Mouse (Mus musculus) G1E (cell line): ENCODE results near the gene Nppa.

Source experiments
- CTCF ChIP-seq: IDR thresholded peaks from 2 replicates; pipeline ENCODE4 v1.5.1; 2012; ENCODE audit warnings: low read depth, low read length, inconsistent platforms, mixed read lengths
- GATA1 ChIP-seq: IDR thresholded peaks from 2 replicates; pipeline ENCODE4 v1.6.1; 2012; ENCODE audit warnings: borderline replicate concordance, low read length, inconsistent platforms, mixed read lengths
- POLR2AphosphoS5 ChIP-seq: IDR thresholded peaks from 2 replicates; pipeline ENCODE4 v1.6.1; 2012; ENCODE audit warnings: low read depth, low read length, inconsistent platforms; ENCODE audit not compliant: insufficient replicate concordance

- TF ChIP-seq GATA1: no peak
- TF ChIP-seq CTCF: no peak
- TF ChIP-seq POLR2AphosphoS5: no peak
These were observed 41.2 kb downstream of the Nppa start for GRCm38 (mm10) chr4:148041611-148042191.
